Mouse (Mus musculus) brain, embryonic 14.5 days (tissue): Measurements from ENCODE around the gene Idh1. TPM values are rescaled to one million over a fixed set of nuclear protein-coding genes. Genes with fewer than 3 reads are reported as not detected.

Experiments
- DNase-seq: peaks from one replicate; pipeline ENCODE4 v3.0.0-alpha.2; 2011; ENCODE audit warnings: low read depth
- CTCF ChIP-seq: fragments of 200-500 bp; IDR thresholded peaks from 2 replicates; pipeline ENCODE4 v1.5.1; 2012; ENCODE audit warnings: inconsistent platforms, mild to moderate bottlenecking, moderate library complexity, borderline replicate concordance; ENCODE audit not compliant: insufficient read depth, insufficient read length; ENCODE audit errors: extremely low read depth
- POLR2A ChIP-seq: fragments of 200-500 bp; IDR thresholded peaks from 2 replicates; pipeline ENCODE4 v1.6.1; 2012; ENCODE audit warnings: mild to moderate bottlenecking, inconsistent platforms, borderline replicate concordance; ENCODE audit not compliant: poor library complexity, insufficient read depth, insufficient read length, severe bottlenecking; ENCODE audit errors: extremely low read depth
- polyA plus RNA-seq: library from polyadenylated mRNA; depleted of rRNA; stranded (reverse); fragments of >200 nt; gene quantifications from 2 replicates; pipeline ENCODE4 v1.2.3, GENCODE M21; 2012

The Idh1 gene
- polyA plus RNA-seq, 1 experiment: 238 TPM

DNA sequence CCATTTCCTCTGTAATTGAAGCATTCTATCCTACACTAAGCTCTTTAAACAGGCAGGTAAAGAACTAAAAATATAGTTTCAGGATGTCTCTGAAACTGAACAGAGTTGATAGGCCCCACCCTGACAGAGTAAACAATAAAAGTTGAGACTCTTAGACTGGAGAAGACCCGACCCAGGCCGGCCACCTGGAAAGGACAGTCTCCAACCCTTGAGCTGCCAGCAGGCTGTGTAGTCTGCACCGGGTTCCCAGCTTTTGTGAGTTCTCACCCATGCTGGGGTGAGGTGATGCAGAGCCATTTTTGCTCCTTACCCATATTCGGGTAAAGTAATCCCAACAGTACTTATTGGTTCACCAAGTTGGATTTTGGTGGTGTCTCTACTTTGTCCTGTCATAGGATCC lies 10.1 kb downstream of the Idh1 start:
- no peak for TF ChIP-seq POLR2A
- no peak for TF ChIP-seq CTCF

DNA sequence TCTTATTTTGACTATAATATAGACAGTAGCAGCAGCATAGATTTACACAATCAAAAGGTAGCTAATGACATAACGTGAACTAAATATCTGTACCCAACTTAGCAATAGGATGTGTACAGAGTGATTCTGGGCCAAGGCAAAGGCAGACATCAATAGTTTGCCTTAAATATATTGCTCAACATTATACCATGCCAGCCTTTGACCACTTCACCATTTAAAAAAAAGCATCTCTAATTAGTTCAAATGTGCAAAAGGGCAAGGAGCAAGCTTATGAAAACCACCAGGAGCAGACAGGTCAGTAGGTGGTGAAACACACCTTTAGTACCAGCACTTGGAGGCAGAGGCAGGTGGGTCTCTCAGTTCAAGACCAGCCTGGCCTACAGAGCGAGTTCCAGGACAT lies 12.6 kb downstream of the Idh1 start:
- DNase-seq: no peak
- TF ChIP-seq CTCF (no peak), POLR2A (no peak)

More for the DNA sequence above, 10.1 kb downstream of the Idh1 start:
- DNase-seq: no peak

DNA sequence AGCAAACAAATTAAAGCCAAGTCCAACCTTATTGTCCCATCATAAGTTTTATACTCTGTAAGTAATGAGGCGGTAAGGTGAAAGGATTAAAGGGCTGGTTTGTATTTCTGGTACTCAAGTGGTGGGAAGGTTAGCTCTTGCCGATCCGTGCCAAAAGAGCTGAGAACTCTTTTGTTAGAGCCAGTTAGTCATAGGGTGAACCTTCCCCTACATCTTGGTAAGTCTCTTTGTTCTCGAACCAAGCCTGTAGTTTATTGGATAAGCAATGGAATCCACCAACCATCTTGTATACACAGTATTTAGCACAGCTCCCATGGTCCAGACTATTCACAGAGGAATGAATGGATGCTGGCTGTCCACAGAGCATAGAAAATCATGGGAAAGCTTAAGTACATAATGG lies 14.7 kb downstream of the Idh1 start:
- peak; percentile 37 for DNase-seq
- TF ChIP-seq CTCF (no peak), POLR2A (no peak)

DNA sequence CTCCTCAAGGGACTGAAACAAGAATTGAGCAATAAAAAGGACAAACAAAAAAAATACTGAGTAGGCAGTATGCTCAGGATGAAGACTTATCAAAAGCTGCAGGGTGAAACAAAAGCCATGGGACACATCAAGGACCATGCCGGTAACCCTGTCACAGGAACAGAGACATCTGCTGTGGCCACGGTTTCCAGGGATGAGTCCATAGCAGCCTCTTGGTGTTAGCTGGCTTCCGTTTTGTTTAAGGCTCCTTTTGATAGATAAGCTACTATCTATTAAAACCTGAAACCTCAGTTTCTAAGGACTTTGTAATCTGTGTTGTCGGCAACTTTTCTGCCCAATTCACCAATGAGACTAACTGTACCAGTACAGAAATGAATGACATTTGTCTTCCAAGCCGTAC lies 16.4 kb downstream of the Idh1 start:
- no peak for DNase-seq

DNA sequence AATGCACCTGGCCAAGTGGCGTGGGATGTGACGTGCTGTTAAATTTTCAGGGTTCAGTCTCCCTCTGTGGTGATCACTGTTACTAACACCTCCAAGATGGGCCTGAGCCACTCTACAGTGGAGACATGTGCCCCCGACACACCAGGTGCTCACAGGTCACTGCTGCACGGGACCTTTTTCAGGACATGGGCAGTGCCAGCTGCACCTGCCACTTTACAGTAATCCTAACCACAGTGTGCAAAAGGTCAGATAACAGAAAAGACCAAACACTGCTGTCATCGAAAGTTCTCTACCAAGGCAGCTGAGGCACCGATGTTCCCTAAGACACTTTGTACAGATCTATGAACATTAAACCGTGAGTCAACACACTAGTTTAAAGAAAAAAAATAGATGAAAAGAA lies 16.8 kb downstream of the Idh1 start:
- TF ChIP-seq POLR2A: no peak
- no peak for DNase-seq

More for the DNA sequence above, 16.4 kb downstream of the Idh1 start:
- no peak for TF ChIP-seq CTCF
- no peak for TF ChIP-seq POLR2A

DNA sequence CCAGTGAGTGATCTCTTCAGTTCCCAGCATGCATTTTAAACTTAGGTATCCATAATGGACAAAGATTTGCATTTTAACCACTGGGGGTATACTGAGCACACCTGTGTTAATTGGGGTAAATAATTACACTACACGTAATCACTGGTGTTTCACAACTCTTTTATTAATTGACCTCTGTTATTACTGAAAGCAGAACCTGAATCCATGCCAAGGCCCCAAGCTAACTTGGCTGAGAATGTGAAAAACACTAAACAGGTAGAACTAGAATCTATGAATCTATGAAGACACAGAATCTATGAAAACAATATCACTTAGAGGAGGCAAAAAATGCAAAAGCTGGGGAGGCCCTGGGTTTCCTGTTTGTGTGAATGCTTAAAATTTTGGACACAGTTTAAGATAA lies 18.8 kb downstream of the Idh1 start:
- TF ChIP-seq CTCF (no peak), POLR2A (no peak)

GRCm38 (mm10) chr1:65162210-65162609 lies 24.1 kb downstream of the Idh1 start:
- DNase-seq: no peak
- TF ChIP-seq POLR2A: no peak
- no peak for TF ChIP-seq CTCF

More for the DNA sequence above, 18.8 kb downstream of the Idh1 start:
- no peak for DNase-seq

GRCm38 (mm10) chr1:65156111-65156510 lies 30.2 kb downstream of the Idh1 start:
- no peak for TF ChIP-seq CTCF
- no peak for TF ChIP-seq POLR2A
- DNase-seq: no peak

DNA sequence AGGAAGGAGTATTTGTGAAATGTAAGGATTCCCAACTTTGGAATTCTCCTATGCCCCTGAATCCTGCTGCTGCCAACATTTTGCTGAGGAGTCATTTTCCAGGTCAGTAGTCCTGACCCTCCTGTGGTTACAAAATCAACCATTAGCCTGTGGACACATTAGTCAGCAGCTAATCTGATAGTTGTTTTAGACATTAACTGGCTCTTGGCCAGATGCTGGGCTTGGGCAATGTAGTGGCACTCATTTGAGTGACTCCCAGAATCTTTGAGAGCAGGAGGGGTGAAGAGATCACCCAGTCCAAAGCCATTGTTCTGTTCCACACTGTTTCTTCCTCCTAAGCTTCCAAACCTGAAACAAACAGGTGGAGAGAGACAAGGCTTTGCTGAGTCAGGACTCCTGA lies 31.5 kb downstream of the Idh1 start:
- TF ChIP-seq POLR2A: no peak
- TF ChIP-seq CTCF: no peak
- no peak for DNase-seq

GRCm38 (mm10) chr1:65147971-65148370 lies 38.3 kb downstream of the Idh1 start:
- DNase-seq: no peak
- TF ChIP-seq POLR2A (no peak), CTCF (no peak)

- TF ChIP-seq POLR2A (no peak), CTCF (no peak)
- no peak for DNase-seq
Measured at GRCm38 (mm10) chr1:65147326-65147725, 39.0 kb downstream of the Idh1 start.

- TF ChIP-seq POLR2A (no peak), CTCF (no peak)
- no peak for DNase-seq
Measured at GRCm38 (mm10) chr1:65146601-65147000, 39.7 kb downstream of the Idh1 start.

GRCm38 (mm10) chr1:65144783-65145182 lies 41.5 kb downstream of the Idh1 start:
- TF ChIP-seq POLR2A: no peak
- TF ChIP-seq CTCF: no peak
- DNase-seq: no peak

DNA sequence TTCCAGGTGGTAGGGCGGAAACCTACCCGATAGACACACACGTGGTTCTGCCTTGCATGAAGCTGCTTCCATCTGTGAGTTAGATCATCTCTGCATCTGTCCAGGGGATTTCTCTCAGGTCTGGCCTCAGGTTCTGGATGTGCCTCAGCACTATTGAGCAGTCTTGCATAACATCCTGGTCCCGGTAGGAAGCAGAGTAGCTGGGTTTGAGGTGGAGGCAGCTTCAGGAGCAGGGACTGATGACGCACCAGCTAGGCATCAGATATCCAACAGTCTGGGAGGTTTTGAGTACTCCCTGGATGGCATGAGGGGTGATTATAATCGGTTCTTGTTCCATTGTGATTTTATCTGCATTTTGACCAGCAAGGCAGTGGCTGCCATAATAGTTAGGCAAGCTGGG lies 48.7 kb downstream of the Idh1 start:
- no peak for DNase-seq
- TF ChIP-seq CTCF (no peak), POLR2A (no peak)
